Mouse (Mus musculus) bone marrow macrophage, adult 2 months (primary cell): ENCODE results near the gene Ndrg2.

Experiments used
- CTCF ChIP-seq: IDR thresholded peaks from 2 replicates; pipeline ENCODE4 v1.5.1; 2012; ENCODE audit warnings: low read depth, mild to moderate bottlenecking, low read length, moderate library complexity
- POLR2A ChIP-seq: IDR thresholded peaks from 2 replicates; pipeline ENCODE4 v1.6.1; 2012; ENCODE audit warnings: mild to moderate bottlenecking, low read depth, low read length, borderline replicate concordance

DNA sequence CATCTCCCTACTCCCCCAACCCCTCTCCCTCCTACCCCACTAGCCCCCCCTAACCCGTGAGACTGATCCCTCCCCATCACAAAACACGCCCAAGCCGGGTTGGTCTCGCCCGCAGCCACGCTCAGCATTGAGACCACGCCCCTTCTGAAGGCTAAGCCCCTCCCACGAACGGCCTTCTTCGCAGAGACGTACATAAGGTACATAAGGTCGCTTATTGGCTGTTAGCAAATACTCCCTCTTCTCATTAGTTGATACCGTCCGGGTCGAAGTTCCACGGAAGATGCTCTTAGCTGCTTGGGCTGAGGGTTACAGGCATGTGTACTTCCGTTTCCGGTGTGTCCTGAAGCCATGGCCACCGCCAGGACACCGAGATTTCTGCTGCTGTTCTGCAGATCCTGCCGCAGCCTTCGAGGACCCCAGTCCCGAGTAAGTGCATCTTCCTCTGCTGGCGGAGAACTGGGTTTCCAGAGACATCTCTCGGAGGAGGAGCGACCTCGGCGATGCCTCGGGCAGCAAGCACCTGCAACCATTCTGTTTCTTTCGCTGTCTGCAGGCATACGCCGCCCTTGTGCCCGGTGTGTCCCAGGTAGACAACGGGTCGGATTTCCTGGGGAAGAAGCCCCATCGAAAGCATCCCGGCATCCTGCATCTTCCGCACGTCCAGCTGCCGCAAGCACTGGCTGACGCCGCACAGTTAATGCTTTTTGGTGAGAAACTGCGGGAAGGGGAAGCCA is 29.2 kb downstream of the Ndrg2 start, which contains the start of gene Mettl17:
- no peak for TF ChIP-seq CTCF
- TF ChIP-seq POLR2A: no peak; the same call in 1 of the 2 replicates
